Mouse (Mus musculus) gastrocnemius, postnatal 4 days (tissue): ENCODE measurements around the gene Gpr160. TPM values are rescaled to one million over a fixed set of nuclear protein-coding genes. Genes with fewer than 3 reads are reported as not detected.
"Not testable (repeated sequence)": the region's sequence is repeated elsewhere in the genome, so short reads cannot be mapped to it uniquely, and the experiment has no call there.

Experiments used
- DNase-seq, 2 experiments: peaks; one replicate each; pipeline ENCODE4 v3.0.0; 2021 to 2022; ENCODE audit warnings: low spot score in 2 of 2, mixed read lengths in 2 of 2
- long read RNA-seq, 2 experiments: library from polyadenylated mRNA; stranded (forward); transcript quantifications; one replicate each; pipeline ENCODE4 v2.0.0; 2021
- total RNA-seq, 2 experiments: library from RNA; stranded (reverse); gene quantifications; 2 replicates each; pipeline ENCODE4 v1.2.3; 2021

Gene Gpr160
- total RNA-seq, result 1 to 10 TPM; 1.6 to 1.9 TPM
- long read RNA-seq, experiment 1, partial matches to known transcripts, result 0 of 9 reads
- long read RNA-seq, experiment 1, other reads (novel, unspliced or antisense), result 5 of 9 reads
- long read RNA-seq, experiment 2, partial matches to known transcripts, result 0 of 5 reads
- long read RNA-seq, experiment 2, other reads (novel, unspliced or antisense), result 2 of 5 reads

- DNase-seq, result peak; percentile 28 to 50
Measured at GRCm38 (mm10) chr3:30855604-30856458, at the start of gene Gpr160. TSS of gene Gpr160 (plus strand) at chr3:30855950.

- no peak for DNase-seq
Measured at GRCm38 (mm10) chr3:30812881-30813280, 42.9 kb upstream of the Gpr160 start.

GRCm38 (mm10) chr3:30818630-30819125, 37.1 kb upstream of the Gpr160 start:
- DNase-seq, result no peak

GRCm38 (mm10) chr3:30822163-30822562, 33.6 kb upstream of the Gpr160 start:
- no peak for DNase-seq

- DNase-seq, result no peak
Measured at GRCm38 (mm10) chr3:30826069-30826468, 29.7 kb upstream of the Gpr160 start.

- no peak for DNase-seq
Measured at GRCm38 (mm10) chr3:30831848-30832606, 23.7 kb upstream of the Gpr160 start.

- DNase-seq, result no peak
Measured at GRCm38 (mm10) chr3:30833254-30833653, 22.5 kb upstream of the Gpr160 start.

GRCm38 (mm10) chr3:30845755-30846154, 10.0 kb upstream of the Gpr160 start:
- no peak for DNase-seq

- DNase-seq, result no peak
Measured at GRCm38 (mm10) chr3:30847413-30847812, 8.3 kb upstream of the Gpr160 start.

GRCm38 (mm10) chr3:30851422-30851821, 4.3 kb upstream of the Gpr160 start:
- no peak for DNase-seq

GRCm38 (mm10) chr3:30853596-30853995, 2.2 kb upstream of the Gpr160 start:
- DNase-seq, result no peak

GRCm38 (mm10) chr3:30859599-30859998, 3.8 kb downstream of the Gpr160 start:
- DNase-seq, result not testable (repeated sequence)

- no peak for DNase-seq
Measured at GRCm38 (mm10) chr3:30860705-30861104, 5.0 kb downstream of the Gpr160 start.

GRCm38 (mm10) chr3:30863712-30864435, 8.1 kb downstream of the Gpr160 start:
- DNase-seq, result no peak

GRCm38 (mm10) chr3:30864640-30865039, 8.9 kb downstream of the Gpr160 start:
- no peak for DNase-seq

- DNase-seq, result no peak
Measured at GRCm38 (mm10) chr3:30868176-30868575, 12.4 kb downstream of the Gpr160 start.

- DNase-seq, result no peak
Measured at GRCm38 (mm10) chr3:30868625-30869024, 12.9 kb downstream of the Gpr160 start.

- no peak for DNase-seq
Measured at GRCm38 (mm10) chr3:30869995-30870394, 14.2 kb downstream of the Gpr160 start.

GRCm38 (mm10) chr3:30876709-30877108, 21.0 kb downstream of the Gpr160 start:
- no peak for DNase-seq

- no peak for DNase-seq
Measured at GRCm38 (mm10) chr3:30887449-30887848, 31.7 kb downstream of the Gpr160 start.

- no peak for DNase-seq
Measured at GRCm38 (mm10) chr3:30889014-30889413, 33.3 kb downstream of the Gpr160 start.
